Mouse (Mus musculus): ENCODE data around the gene Mesp1. TPM values are rescaled to one million over a fixed set of nuclear protein-coding genes. Genes with fewer than 3 reads are reported as not detected.

Mesp1 gene
- polyA plus RNA-seq (2012; fragmentation: generic; extraction: Trizol): under 1 TPM in 1 of 2 experiments, not detected in 1; 0.12 TPM

GRCm38 (mm10) chr7:79793688-79794087 lies at the start of gene Mesp1:
Mesp1 (minus strand) TSS chr7:79793788.

GRCm38 (mm10) chr7:79810611-79811506 lies 17.3 kb upstream of the Mesp1 start, which contains the start of gene Mesp2:
Mesp2 (plus strand) TSS chr7:79810727.

DNA sequence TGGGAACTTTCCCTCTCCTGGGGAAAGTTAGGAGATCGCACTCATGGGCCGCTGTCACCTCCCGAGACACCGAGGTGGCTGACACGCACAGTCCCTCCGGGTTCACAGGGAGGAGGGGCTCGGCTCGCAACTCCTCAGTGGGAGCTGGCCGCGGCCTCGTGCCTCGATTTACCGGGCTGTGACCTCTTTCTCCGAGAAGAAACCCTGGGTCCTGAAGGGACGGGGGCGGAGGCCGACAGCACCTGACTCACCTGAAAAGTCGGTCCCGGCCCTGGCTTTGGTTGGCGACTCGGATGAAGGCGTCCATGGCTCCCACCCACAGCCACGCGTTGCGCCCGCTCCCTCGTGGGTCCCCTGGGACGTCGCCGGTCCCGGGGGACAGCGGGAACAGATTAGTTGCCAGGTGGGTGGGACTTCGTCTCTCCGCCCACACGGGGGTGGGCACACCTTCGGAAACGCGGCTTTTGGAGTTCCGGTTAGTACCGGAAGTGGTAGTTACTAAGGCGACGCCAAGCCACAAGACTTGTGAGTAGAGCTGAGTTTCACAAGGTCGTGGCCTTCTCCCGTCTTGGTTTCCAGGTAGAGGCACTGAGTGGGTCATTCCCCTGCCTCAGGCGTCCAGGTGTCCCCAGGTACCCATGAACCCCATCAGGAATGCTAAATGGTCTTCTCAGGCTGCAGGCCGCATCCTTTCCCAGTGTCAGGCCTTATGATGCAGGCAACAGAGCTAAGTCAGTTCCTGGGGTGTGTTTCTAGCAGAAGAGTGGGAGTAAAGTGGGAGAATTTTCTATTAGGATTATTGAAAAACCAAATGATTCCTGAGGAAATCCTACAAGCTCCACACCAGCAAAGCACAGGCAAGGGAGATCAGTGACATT lies 50.7 kb downstream of the Mesp1 start, which contains the start of the genes Pex11a and Wdr93:
Gene Pex11a (minus strand): TSS at position 473 of the 878 bp plus-strand sequence.
Gene Wdr93 (plus strand): TSS at position 505 of the 878 bp plus-strand sequence.

Other genes with a start within 250 kb of the Mesp1 start
- gene Rhcg, start 176.1 kb downstream of the Mesp1 start, polyA plus RNA-seq (2012; fragmentation: generic; extraction: Trizol): under 1 TPM; 0.02 to 0.05 TPM
- 1 to 10 TPM; 1.6 to 2.7 TPM for gene Ticrr, start 133.6 kb downstream of the Mesp1 start, polyA plus RNA-seq (2012; fragmentation: generic; extraction: Trizol)
- 1 to 10 TPM; 1.3 to 7.0 TPM for gene Kif7, start 78.1 kb downstream of the Mesp1 start, polyA plus RNA-seq (2012; fragmentation: generic; extraction: Trizol)
- gene Plin1, start 60.9 kb downstream of the Mesp1 start, polyA plus RNA-seq (2012; fragmentation: generic; extraction: Trizol): not detected
- 1 to 10 TPM in 1 of 2 experiments, under 1 TPM in 1; 0.47 to 5.5 TPM for gene Pex11a, start 50.7 kb downstream of the Mesp1 start, polyA plus RNA-seq (2012; fragmentation: generic; extraction: Trizol)
- under 1 TPM; 0.01 to 0.33 TPM for gene Wdr93, start 50.6 kb downstream of the Mesp1 start, polyA plus RNA-seq (2012; fragmentation: generic; extraction: Trizol)
- gene Mesp2, start 16.9 kb upstream of the Mesp1 start, polyA plus RNA-seq (2012; fragmentation: generic; extraction: Trizol): under 1 TPM; 0.02 TPM
- 100 to 1,000 TPM in 1 of 2 experiments, 1 to 10 TPM in 1; 7.7 to 268 TPM for gene Anpep, start 67.3 kb upstream of the Mesp1 start, polyA plus RNA-seq (2012; fragmentation: generic; extraction: Trizol)
- gene Ap3s2, start 126.9 kb upstream of the Mesp1 start, polyA plus RNA-seq (2012; fragmentation: generic; extraction: Trizol): 10 to 100 TPM in 1 of 2 experiments, 1 to 10 TPM in 1; 9.4 to 19.4 TPM
- 10 to 100 TPM; 41.2 to 52.3 TPM for gene Arpin, start 141.6 kb upstream of the Mesp1 start, polyA plus RNA-seq (2012; fragmentation: generic; extraction: Trizol)
- gene Zfp710, start 231.0 kb upstream of the Mesp1 start, polyA plus RNA-seq (2012; fragmentation: generic; extraction: Trizol): 1 to 10 TPM; 2.2 to 8.9 TPM

Data from C3H10T1/2 (cell line).